Mouse (Mus musculus) intestine, embryonic 14.5 days (tissue): ENCODE measurements around the gene Pgap2. TPM values are rescaled to one million over a fixed set of nuclear protein-coding genes. Genes with fewer than 3 reads are reported as not detected.

Experiments
- ATAC-seq: fragments of 200-750 bp; cut with Nextera tagmentation; replicated peaks from 2 replicates; pipeline ENCODE4 v1.8.0; 2017; ENCODE audit warnings: low read depth, moderate number of reproducible peaks, moderate TSS enrichment, moderate library complexity; ENCODE audit not compliant: low FRiP score, low TSS enrichment
- DNase-seq: peaks from one replicate; pipeline ENCODE4 v3.0.0-alpha.2; 2018; ENCODE audit warnings: low spot score
- H3K27ac ChIP-seq: fragments of 300-500 bp; sonication (generic); 2 replicates; pipeline ENCODE4 v1.5.1; 2014; ENCODE audit warnings: low read depth, mild to moderate bottlenecking, control low read depth
- H3K27me3 ChIP-seq: fragments of 300-500 bp; sonication (generic); replicated peaks from 2 replicates; pipeline ENCODE4 v1.6.1; 2014; ENCODE audit warnings: low read length, control low read depth; ENCODE audit not compliant: control insufficient read depth, insufficient read depth
- H3K36me3 ChIP-seq: fragments of 300-500 bp; sonication (generic); 2 replicates; pipeline ENCODE4 v1.6.1; 2014; ENCODE audit warnings: low read length, control low read depth; ENCODE audit not compliant: control insufficient read depth, insufficient read depth
- H3K4me1 ChIP-seq: fragments of 300-500 bp; sonication (generic); replicated peaks from 2 replicates; pipeline ENCODE4 v1.6.1; 2014; ENCODE audit warnings: low read length, control low read depth, mixed read lengths; ENCODE audit not compliant: control insufficient read depth, insufficient read depth
- H3K4me2 ChIP-seq: fragments of 300-500 bp; sonication (generic); 2 replicates; pipeline ENCODE4 v1.6.1; 2014; ENCODE audit warnings: low read length
- H3K4me3 ChIP-seq: fragments of 300-500 bp; sonication (generic); 2 replicates; pipeline ENCODE4 v1.5.1; 2014; ENCODE audit warnings: low read depth, low read length, control low read depth, mixed read lengths
- H3K9ac ChIP-seq: fragments of 300-500 bp; sonication (generic); 2 replicates; pipeline ENCODE4 v1.6.1; 2014; ENCODE audit warnings: mild to moderate bottlenecking, low read length
- H3K9me3 ChIP-seq: fragments of 300-500 bp; sonication (generic); 2 replicates; pipeline ENCODE4 v1.6.1; 2016; ENCODE audit warnings: low read length, control low read depth; ENCODE audit not compliant: control insufficient read depth
- WGBS: fragments of 180-500 bp; shearing (Covaris S2); extraction: QIAGEN DNeasy Blood & Tissue Kit; methylation state at CpG from one replicate; pipeline ENCODE4 v1.1.7; 2014; 5-methylcytosine and 5-hydroxymethylcytosine counted together
- polyA plus RNA-seq: library from polyadenylated mRNA; unstranded; fragments of >200 nt; fragmentation: Nextera tagmentation; extraction: Ambion mirVana; gene quantifications from 2 replicates; pipeline ENCODE4 v1.2.1, GENCODE M21; 2014

Pgap2 gene
- polyA plus RNA-seq, 1 experiment from 2014 or later: 88.9 TPM

- Histone ChIP-seq H3K4me2 (no peak overlapping the region), H3K9ac (no peak overlapping the region), H3K9me3 (no peaks in the 10 kb centered on the region), H3K27ac (no peak overlapping the region), H3K4me1 (no peaks in the 10 kb centered on the region), H3K4me3 (no peak overlapping the region), H3K27me3 (no peaks in the 10 kb centered on the region), H3K36me3 (peaks cover 30% of the 10 kb centered on the region)
- no peak for DNase-seq
- no peak for ATAC-seq
- WGBS: 89% methylated on average over 6 of the region's 6 CpGs
Measured at GRCm38 (mm10) chr7:102229814-102230213, 19.8 kb downstream of the Pgap2 start.

- Histone ChIP-seq H3K4me2 (no peak overlapping the region), H3K9me3 (no peaks in the 10 kb centered on the region), H3K4me3 (no peak overlapping the region), H3K27me3 (no peaks in the 10 kb centered on the region), H3K4me1 (no peaks in the 10 kb centered on the region), H3K9ac (no peak overlapping the region), H3K36me3 (peaks cover 43% of the 10 kb centered on the region), H3K27ac (no peak overlapping the region)
- no peak for DNase-seq
- WGBS: 77% methylated on average over 4 of the region's 4 CpGs
- ATAC-seq: no peak
Measured at GRCm38 (mm10) chr7:102233059-102233458, 23.1 kb downstream of the Pgap2 start.

- Histone ChIP-seq H3K27ac (no peak overlapping the region), H3K4me1 (peaks cover 6% of the 10 kb centered on the region; the same call in 1 of the 2 replicates), H3K4me2 (no peak overlapping the region), H3K4me3 (no peak overlapping the region), H3K36me3 (peaks cover 63% of the 10 kb centered on the region), H3K9ac (no peak overlapping the region), H3K9me3 (no peaks in the 10 kb centered on the region), H3K27me3 (no peaks in the 10 kb centered on the region)
- WGBS: 85% methylated on average over 8 of the region's 8 CpGs
- ATAC-seq (no peak), DNase-seq (no peak)
Measured at GRCm38 (mm10) chr7:102238686-102239286, 28.8 kb downstream of the Pgap2 start.

- Histone ChIP-seq H3K4me1 (peaks cover 11% of the 10 kb centered on the region; the same call in 1 of the 2 replicates), H3K4me2 (no peak overlapping the region), H3K27me3 (no peaks in the 10 kb centered on the region), H3K9me3 (no peaks in the 10 kb centered on the region), H3K27ac (no peak overlapping the region), H3K4me3 (no peak overlapping the region), H3K9ac (no peak overlapping the region), H3K36me3 (peaks cover 63% of the 10 kb centered on the region)
- ATAC-seq: no peak
- no peak for DNase-seq
- WGBS: 92% methylated on average over 16 of the region's 16 CpGs
Measured at GRCm38 (mm10) chr7:102239591-102239990, 29.6 kb downstream of the Pgap2 start.

GRCm38 (mm10) chr7:102242371-102242770 is 32.4 kb downstream of the Pgap2 start:
- Histone ChIP-seq H3K36me3 (peaks cover 43% of the 10 kb centered on the region), H3K9me3 (no peaks in the 10 kb centered on the region), H3K27ac (no peak overlapping the region), H3K4me1 (peaks cover 37% of the 10 kb centered on the region), H3K4me2 (no peak overlapping the region), H3K27me3 (no peaks in the 10 kb centered on the region), H3K4me3 (no peak overlapping the region), H3K9ac (no peak overlapping the region)
- WGBS: 86% methylated on average over 5 of the region's 5 CpGs
- DNase-seq (no peak), ATAC-seq (no peak)

GRCm38 (mm10) chr7:102242917-102243316 is 32.9 kb downstream of the Pgap2 start:
- DNase-seq: no peak
- Histone ChIP-seq H3K36me3 (peaks cover 37% of the 10 kb centered on the region), H3K4me3 (no peak overlapping the region), H3K4me1 (peaks cover 42% of the 10 kb centered on the region), H3K27ac (no peak overlapping the region), H3K27me3 (no peaks in the 10 kb centered on the region), H3K4me2 (no peak overlapping the region), H3K9ac (no peak overlapping the region), H3K9me3 (no peaks in the 10 kb centered on the region)
- WGBS: 74% methylated on average over 3 of the region's 3 CpGs
- no peak for ATAC-seq

- ATAC-seq (no peak), DNase-seq (no peak)
- H3K9me3 ChIP-seq: no peaks in the 10 kb centered on the region
- WGBS: 80% methylated on average over 2 of the region's 2 CpGs
- H3K36me3 ChIP-seq: peaks cover 28% of the 10 kb centered on the region
- H3K9ac ChIP-seq: no peak overlapping the region
- no peak overlapping the region for H3K4me3 ChIP-seq
- peaks cover 52% of the 10 kb centered on the region for H3K4me1 ChIP-seq
- no peak overlapping the region for H3K4me2 ChIP-seq
- H3K27me3 ChIP-seq: no peaks in the 10 kb centered on the region
- no peak overlapping the region for H3K27ac ChIP-seq
Measured at GRCm38 (mm10) chr7:102243870-102244269, 33.9 kb downstream of the Pgap2 start.

- ATAC-seq: no peak
- peaks cover 55% of the 10 kb centered on the region for H3K4me1 ChIP-seq
Measured at GRCm38 (mm10) chr7:102244782-102245535, 35.0 kb downstream of the Pgap2 start.

More at GRCm38 (mm10) chr7:102244782-102245535, 35.0 kb downstream of the Pgap2 start:
- Histone ChIP-seq H3K27ac (no peak overlapping the region; the same call in 1 of the 2 replicates), H3K4me3 (no peak overlapping the region), H3K9ac (no peak overlapping the region), H3K36me3 (peaks cover 18% of the 10 kb centered on the region), H3K4me2 (no peak overlapping the region), H3K9me3 (no peaks in the 10 kb centered on the region), H3K27me3 (no peaks in the 10 kb centered on the region)
- WGBS: 79% methylated on average over 3 of the region's 3 CpGs
- no peak for DNase-seq
